Mouse (Mus musculus): ENCODE results near the gene Baiap2. TPM values are rescaled to one million over a fixed set of nuclear protein-coding genes. Genes with fewer than 3 reads are reported as not detected.
A peak's percentile ranks its signal among the peaks of the same experiment; 100 is the strongest.

Baiap2 gene
- total RNA-seq, 2 experiments from 2014 or later: 8.1 to 8.5 TPM

- no peak for DNase-seq (ENCODE audit: low spot score in 2 of 2)
Measured at GRCm38 (mm10) chr11:119975739-119976501, 33.4 kb downstream of the Baiap2 start.

GRCm38 (mm10) chr11:119978701-119979100 lies 36.1 kb downstream of the Baiap2 start:
- DNase-seq (ENCODE audit: low spot score in 2 of 2): no peak

GRCm38 (mm10) chr11:119979596-119980385 lies 37.2 kb downstream of the Baiap2 start:
- DNase-seq (ENCODE audit: low spot score in 2 of 2): no peak

- DNase-seq (ENCODE audit: low spot score in 2 of 2): no peak
Measured at GRCm38 (mm10) chr11:119981769-119982168, 39.2 kb downstream of the Baiap2 start.

GRCm38 (mm10) chr11:119982236-119982635 lies 39.7 kb downstream of the Baiap2 start:
- no peak for DNase-seq (ENCODE audit: low spot score in 2 of 2)

- DNase-seq (ENCODE audit: low spot score in 2 of 2): no peak
Measured at GRCm38 (mm10) chr11:119983151-119983550, 40.6 kb downstream of the Baiap2 start.

GRCm38 (mm10) chr11:119986751-119987425 lies 44.3 kb downstream of the Baiap2 start:
- DNase-seq (ENCODE audit: low spot score in 2 of 2): no peak

- no peak for DNase-seq (ENCODE audit: low spot score in 2 of 2)
Measured at GRCm38 (mm10) chr11:119987876-119988275, 45.3 kb downstream of the Baiap2 start.

GRCm38 (mm10) chr11:119988391-119988790 lies 45.8 kb downstream of the Baiap2 start:
- no peak for DNase-seq (ENCODE audit: low spot score in 2 of 2)

- DNase-seq (ENCODE audit: low spot score in 2 of 2): no peak
Measured at GRCm38 (mm10) chr11:119989115-119989564, 46.6 kb downstream of the Baiap2 start.

- no peak for DNase-seq (ENCODE audit: low spot score in 2 of 2)
Measured at GRCm38 (mm10) chr11:119990658-119991337, 48.2 kb downstream of the Baiap2 start.

- peak; percentile 92 to 93 for DNase-seq (ENCODE audit: low spot score in 2 of 2)
Measured at GRCm38 (mm10) chr11:119991338-119991678, 48.7 kb downstream of the Baiap2 start.

- no peak for DNase-seq (ENCODE audit: low spot score in 2 of 2)
Measured at GRCm38 (mm10) chr11:119997351-119997750, 54.8 kb downstream of the Baiap2 start.

GRCm38 (mm10) chr11:120002041-120002440 lies 59.5 kb downstream of the Baiap2 start:
- DNase-seq (ENCODE audit: low spot score in 2 of 2): no peak

GRCm38 (mm10) chr11:120002634-120003220 lies 60.2 kb downstream of the Baiap2 start:
- no peak for DNase-seq (ENCODE audit: low spot score in 2 of 2)

- DNase-seq (ENCODE audit: low spot score in 2 of 2): no peak
Measured at GRCm38 (mm10) chr11:120005434-120006317, 63.1 kb downstream of the Baiap2 start.

- DNase-seq (ENCODE audit: low spot score in 2 of 2): no peak
Measured at GRCm38 (mm10) chr11:120007496-120008080, 65.0 kb downstream of the Baiap2 start.

GRCm38 (mm10) chr11:120008501-120008900 lies 65.9 kb downstream of the Baiap2 start:
- DNase-seq (ENCODE audit: low spot score in 2 of 2): no peak

- no peak for DNase-seq (ENCODE audit: low spot score in 2 of 2)
Measured at GRCm38 (mm10) chr11:120008956-120009355, 66.4 kb downstream of the Baiap2 start.
